Mouse (Mus musculus) hindbrain, postnatal 0 days (tissue): ENCODE results near the gene Tmem178b. TPM values are rescaled to one million over a fixed set of nuclear protein-coding genes. Genes with fewer than 3 reads are reported as not detected.

ENCODE experiments used
- ATAC-seq: fragments of 200-750 bp; cut with Nextera tagmentation; 2 replicates; pipeline ENCODE4 v1.8.0; 2017; ENCODE audit warnings: mild to moderate bottlenecking, moderate TSS enrichment, moderate library complexity
- DNase-seq: peaks from one replicate; pipeline ENCODE4 v3.0.0-alpha.2; 2015; ENCODE audit warnings: low spot score
- H3K27ac ChIP-seq: fragments of 300-500 bp; sonication (generic); 2 replicates; pipeline ENCODE4 v1.5.1; 2014; ENCODE audit warnings: mild to moderate bottlenecking
- H3K27me3 ChIP-seq: fragments of 300-500 bp; sonication (generic); 2 replicates; pipeline ENCODE4 v1.6.1; 2014; ENCODE audit warnings: low read length, mixed read lengths; ENCODE audit not compliant: insufficient read depth
- H3K36me3 ChIP-seq: fragments of 300-500 bp; sonication (generic); 2 replicates; pipeline ENCODE4 v1.6.1; 2014; ENCODE audit warnings: low read length, mixed read lengths; ENCODE audit not compliant: insufficient read depth
- H3K4me1 ChIP-seq: fragments of 300-500 bp; sonication (generic); 2 replicates; pipeline ENCODE4 v1.6.1; 2014; ENCODE audit warnings: antibody characterized with exemption, low read length, mixed read lengths; ENCODE audit not compliant: insufficient read depth
- H3K4me2 ChIP-seq: fragments of 300-500 bp; sonication (generic); 2 replicates; pipeline ENCODE4 v1.6.1; 2014; ENCODE audit warnings: low read depth, mild to moderate bottlenecking, low read length, moderate library complexity, mixed read lengths
- H3K4me3 ChIP-seq: fragments of 300-500 bp; sonication (generic); 2 replicates; pipeline ENCODE4 v1.5.1; 2014; ENCODE audit warnings: low read length
- H3K9ac ChIP-seq: fragments of 300-500 bp; sonication (generic); replicated peaks from 2 replicates; pipeline ENCODE4 v1.6.1; 2014; ENCODE audit warnings: mild to moderate bottlenecking, low read length, moderate library complexity, mixed read lengths
- H3K9me3 ChIP-seq: fragments of 300-500 bp; sonication (generic); 2 replicates; pipeline ENCODE4 v1.6.1; 2016; ENCODE audit warnings: low read length, mixed read lengths
- CTCF ChIP-seq: IDR thresholded peaks from 2 replicates; pipeline ENCODE4 v1.5.1; 2016; ENCODE audit warnings: antibody characterized with exemption, control low read depth, low read depth
- WGBS: fragments of 180-500 bp; shearing (Covaris S2); extraction: QIAGEN DNeasy Blood & Tissue Kit; methylation state at CpG from one replicate; pipeline ENCODE4 v1.1.7; 2014; 5-methylcytosine and 5-hydroxymethylcytosine counted together
- polyA plus RNA-seq: library from polyadenylated mRNA; unstranded; fragments of >200 nt; fragmentation: Nextera tagmentation; extraction: Ambion mirVana; gene quantifications from 2 replicates; pipeline ENCODE4 v1.2.1, GENCODE M21; 2015
- total RNA-seq: library from RNA; depleted of rRNA; stranded (reverse); fragments of >200 nt; gene quantifications from 2 replicates; pipeline ENCODE4 v1.2.3, GENCODE M21; 2014

The Tmem178b gene
- total and polyA plus RNA-seq, 2 experiments from 2014 or later: 31.4 to 146 TPM

DNA sequence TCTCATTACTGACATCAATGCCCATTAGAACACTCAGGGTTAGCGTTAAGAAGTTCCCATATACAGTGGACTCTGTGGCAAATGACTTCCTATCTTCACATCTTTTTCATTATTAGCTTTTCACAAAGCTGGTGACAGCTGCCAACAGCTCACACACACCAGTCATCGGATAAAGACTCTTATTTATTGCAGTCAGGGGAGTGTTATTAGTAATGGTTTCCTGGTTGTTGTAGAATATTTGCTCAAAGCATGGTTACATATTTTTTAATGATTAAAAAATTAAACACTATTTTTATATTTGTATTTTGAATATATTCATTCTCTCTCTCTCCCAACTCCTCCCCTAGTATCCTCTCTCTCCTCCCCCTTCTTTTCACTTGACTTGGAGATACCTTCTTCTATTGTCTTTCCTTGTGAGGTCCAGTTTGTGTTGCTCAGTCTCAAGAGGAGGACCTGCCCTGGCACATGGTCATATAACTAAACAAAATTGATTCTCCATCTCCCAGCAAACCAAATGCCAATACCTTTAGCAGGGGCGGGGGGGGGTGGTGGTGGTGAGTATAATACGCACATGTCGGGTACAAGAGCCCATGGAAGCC, 151.4 kb downstream of the Tmem178b start:
- no peaks in the 10 kb centered on the region for H3K27me3 ChIP-seq
- no peak overlapping the region for H3K4me3 ChIP-seq
- no peak for TF ChIP-seq CTCF
- peak; percentile 65; the same call in 1 of the 2 replicates for ATAC-seq
- peak overlapping the region; percentile 36; the same call in 1 of the 2 replicates for H3K27ac ChIP-seq
- H3K36me3 ChIP-seq: no peaks in the 10 kb centered on the region
- peaks cover 10% of the 10 kb centered on the region; the same call in 1 of the 2 replicates for H3K4me1 ChIP-seq
- no peak for DNase-seq
- H3K4me2 ChIP-seq: no peak overlapping the region
- no peaks in the 10 kb centered on the region for H3K9me3 ChIP-seq
- 49% methylated on average over 5 of the region's 5 CpGs for WGBS
- no peak overlapping the region for H3K9ac ChIP-seq

DNA sequence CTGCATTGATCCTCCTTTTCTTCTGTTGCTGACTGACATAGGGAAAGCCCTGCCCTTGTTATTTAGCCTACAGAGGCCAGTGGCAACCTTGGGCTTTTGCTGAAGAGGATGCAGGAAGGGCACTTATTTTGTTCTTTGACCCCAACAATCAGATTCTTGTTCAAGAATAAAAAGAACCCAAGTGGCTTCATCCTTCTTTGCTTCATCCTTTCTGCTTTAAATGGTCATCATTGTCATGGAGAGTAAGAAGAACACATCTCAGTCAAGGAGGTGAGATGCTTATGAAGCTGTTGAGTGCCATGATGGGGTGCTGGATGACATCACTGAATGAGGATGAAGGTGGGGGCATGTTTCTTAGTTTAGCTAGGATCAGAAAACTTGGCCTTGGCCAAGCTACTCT, 159.8 kb downstream of the Tmem178b start:
- ATAC-seq: no peak
- no peak overlapping the region for H3K4me2 ChIP-seq
- no peaks in the 10 kb centered on the region for H3K9me3 ChIP-seq
- DNase-seq: no peak
- no peaks in the 10 kb centered on the region for H3K27me3 ChIP-seq
- H3K4me1 ChIP-seq: peaks cover 5% of the 10 kb centered on the region
- H3K9ac ChIP-seq: no peak overlapping the region
- TF ChIP-seq CTCF: no peak
- no peak overlapping the region for H3K4me3 ChIP-seq
- H3K27ac ChIP-seq: no peak overlapping the region
- H3K36me3 ChIP-seq: no peaks in the 10 kb centered on the region

DNA sequence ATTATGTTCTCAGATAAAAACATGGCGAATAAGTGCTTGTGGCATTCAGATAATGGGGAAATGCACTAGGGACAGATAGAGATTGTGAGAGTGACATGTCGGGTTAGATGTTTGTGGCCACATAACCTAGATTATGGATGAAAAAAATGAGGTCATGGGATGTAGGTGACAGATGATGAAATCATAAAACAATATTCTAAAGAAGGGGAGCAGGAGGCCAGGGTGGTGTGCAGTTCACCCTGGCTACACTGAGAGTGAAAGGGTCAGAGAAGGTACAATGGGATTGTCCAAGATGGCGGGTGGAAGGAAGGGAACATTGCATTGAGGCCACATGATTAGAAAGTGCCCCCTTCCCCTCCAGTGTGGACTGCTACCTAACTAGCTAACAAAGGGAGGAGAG, 160.9 kb downstream of the Tmem178b start:
- Histone ChIP-seq H3K4me3 (no peak overlapping the region), H3K4me1 (peaks cover 5% of the 10 kb centered on the region), H3K9me3 (no peaks in the 10 kb centered on the region), H3K36me3 (no peaks in the 10 kb centered on the region), H3K9ac (no peak overlapping the region), H3K27ac (no peak overlapping the region), H3K4me2 (no peak overlapping the region), H3K27me3 (no peaks in the 10 kb centered on the region)
- TF ChIP-seq CTCF: no peak
- ATAC-seq (no peak), DNase-seq (no peak)
- 88% methylated on average over 3 of the region's 3 CpGs for WGBS

GRCm38 (mm10) chr6:40048969-40049908, 176.2 kb downstream of the Tmem178b start:
- no peak overlapping the region for H3K4me3 ChIP-seq
- H3K9ac ChIP-seq: peak overlapping the region; percentile 0; the same call in 1 of the 2 replicates
- H3K27me3 ChIP-seq: no peaks in the 10 kb centered on the region
- peak; percentile 75 for TF ChIP-seq CTCF
- peak overlapping the region; percentile 57 for H3K27ac ChIP-seq
- no peaks in the 10 kb centered on the region for H3K36me3 ChIP-seq
- peak; percentile 89 for DNase-seq
- peak overlapping the region; percentile 35 for H3K4me2 ChIP-seq
- ATAC-seq: peak; percentile 85
- no peaks in the 10 kb centered on the region for H3K9me3 ChIP-seq
- peaks cover 5% of the 10 kb centered on the region; the same call in 1 of the 2 replicates for H3K4me1 ChIP-seq
- WGBS: 19% methylated on average over 11 of the region's 11 CpGs

DNA sequence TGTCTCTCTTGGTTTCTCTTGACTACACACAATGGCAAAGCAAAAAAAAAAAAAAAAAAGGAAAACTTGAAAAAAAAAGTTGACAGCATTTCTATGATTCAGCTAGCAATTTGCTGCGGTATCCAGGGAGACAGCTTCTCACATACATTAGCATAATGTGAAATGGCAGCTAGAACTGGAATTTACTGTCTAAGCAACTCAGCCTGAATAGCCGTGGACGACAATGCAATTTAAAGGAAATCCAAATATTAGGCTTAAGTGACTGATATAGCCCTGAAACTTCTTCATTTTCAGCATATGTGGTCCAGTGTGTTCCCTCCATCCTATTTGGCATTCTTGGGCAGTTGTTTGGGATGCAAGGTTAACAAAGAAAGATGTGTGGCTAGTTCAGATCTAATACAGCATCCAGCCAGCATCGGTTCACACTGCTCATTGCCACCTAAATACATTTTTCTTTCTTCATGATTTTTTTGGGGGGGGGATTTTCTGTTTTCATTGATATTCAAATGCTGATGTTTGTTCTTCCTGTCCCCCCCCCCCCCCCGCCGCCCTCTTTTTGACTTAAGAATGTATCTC, 176.9 kb downstream of the Tmem178b start:
- DNase-seq (peak; percentile 64), ATAC-seq (peak; percentile 72)
- no peaks in the 10 kb centered on the region for H3K36me3 ChIP-seq
- no peak overlapping the region for H3K4me2 ChIP-seq
- no peaks in the 10 kb centered on the region for H3K9me3 ChIP-seq
- no peak for TF ChIP-seq CTCF
- peaks cover 5% of the 10 kb centered on the region; the same call in 1 of the 2 replicates for H3K4me1 ChIP-seq
- H3K27ac ChIP-seq: peak overlapping the region; percentile 57; the same call in 1 of the 2 replicates
- WGBS: 16% methylated on average over 4 of the region's 6 CpGs
- H3K4me3 ChIP-seq: no peak overlapping the region
- no peaks in the 10 kb centered on the region for H3K27me3 ChIP-seq
- no peak overlapping the region for H3K9ac ChIP-seq

- Histone ChIP-seq H3K9ac (no peak overlapping the region), H3K9me3 (no peaks in the 10 kb centered on the region), H3K27me3 (no peaks in the 10 kb centered on the region), H3K4me3 (no peak overlapping the region), H3K4me2 (no peak overlapping the region), H3K36me3 (no peaks in the 10 kb centered on the region), H3K4me1 (peaks cover 5% of the 10 kb centered on the region; the same call in 1 of the 2 replicates), H3K27ac (no peak overlapping the region)
- no peak for ATAC-seq
- WGBS: 86% methylated on average over 2 of the region's 2 CpGs
- no peak for TF ChIP-seq CTCF
- no peak for DNase-seq
Measured at GRCm38 (mm10) chr6:40051698-40052097, 178.6 kb downstream of the Tmem178b start.
